Mouse (Mus musculus): ENCODE results near the gene Iqsec3.

GRCm38 (mm10) chr6:121407571-121408011 lies 65.9 kb downstream of the Iqsec3 start:
- no peak for TF ChIP-seq TAL1 (IDR thresholded peaks at IDR 0.05; ENCODE audit: low read length)
- TF ChIP-seq GATA1 (IDR thresholded peaks at IDR 0.05; ENCODE audit: low read length), result no peak
